Mouse (Mus musculus) MEL (cell line): ENCODE measurements at regions not wholly inside any gene's neighbourhood (a gene's known extent, or its start where the extent isn't known, plus 50 kb on each side); places are given as distances from the start of the nearest gene placed in this dataset.

Experiments
- DNase-seq: peaks from one replicate; pipeline ENCODE4 v3.0.0; 2011; ENCODE audit warnings: low read depth, low spot score
- H3K27ac ChIP-seq: 2 replicates; pipeline ENCODE4 v1.5.1; 2012; ENCODE audit warnings: low read depth, mild to moderate bottlenecking, control low read depth, low read length, moderate library complexity; ENCODE audit not compliant: control insufficient read depth
- H3K27me3 ChIP-seq, 2 experiments: fragments of 150-350 bp in 1 of 2; sonication (generic) in 1 of 2; 2 replicates each; pipeline ENCODE4 v1.6.1; 2012; ENCODE audit warnings: low read length in 2 of 2, mild to moderate bottlenecking in 2 of 2, improper control_type of control experiment in 1 of 2, moderate library complexity in 1 of 2; ENCODE audit not compliant: insufficient read depth in 2 of 2, control insufficient read depth in 1 of 2
- H3K36me3 ChIP-seq, 2 experiments: 2 replicates each; pipeline ENCODE4 v1.6.1; 2012 to 2014; ENCODE audit warnings: low read length in 2 of 2, improper control_type of control experiment in 1 of 2, inconsistent platforms in 1 of 2, mild to moderate bottlenecking in 1 of 2; ENCODE audit not compliant: insufficient read depth in 2 of 2, control insufficient read depth in 1 of 2
- H3K4me1 ChIP-seq, 2 experiments: fragments of 150-350 bp in 1 of 2; sonication (generic) in 1 of 2; 2 replicates each; pipeline ENCODE4 v1.6.1; 2012; ENCODE audit warnings: low read length in 2 of 2, improper control_type of control experiment in 1 of 2, mild to moderate bottlenecking in 1 of 2; ENCODE audit not compliant: insufficient read depth in 2 of 2, control insufficient read depth in 1 of 2
- H3K4me3 ChIP-seq, 2 experiments: fragments of 150-350 bp in 1 of 2; sonication (generic) in 1 of 2; 2 replicates each; pipeline ENCODE4 v1.5.1; 2012; ENCODE audit warnings: low read depth in 2 of 2, low read length in 2 of 2, mild to moderate bottlenecking in 2 of 2, moderate library complexity in 2 of 2, control low read depth in 1 of 2, improper control_type of control experiment in 1 of 2; ENCODE audit not compliant: control insufficient read depth in 1 of 2, insufficient read depth in 1 of 2
- H3K79me2 ChIP-seq: 2 replicates; pipeline ENCODE4 v1.6.1; 2012; ENCODE audit warnings: mild to moderate bottlenecking, low read length, moderate library complexity; ENCODE audit not compliant: control insufficient read depth, poor library complexity, insufficient read depth
- H3K9ac ChIP-seq: 2 replicates; pipeline ENCODE4 v1.6.1; 2012; ENCODE audit warnings: low read depth, mild to moderate bottlenecking, control low read depth, low read length, moderate library complexity; ENCODE audit not compliant: control insufficient read depth, poor library complexity, severe bottlenecking
- H3K9me3 ChIP-seq: fragments of 150-350 bp; sonication (generic); replicated peaks from 2 replicates; pipeline ENCODE4 v1.6.1; 2012; ENCODE audit warnings: mild to moderate bottlenecking, low read length, improper control_type of control experiment, moderate library complexity; ENCODE audit not compliant: insufficient read depth
- CTCF ChIP-seq, 3 experiments: IDR thresholded peaks in 2 of 3; conservative IDR thresholded peaks in 1 of 3; 2 replicates each; pipeline ENCODE4 v1.5.1; 2011 to 2012; ENCODE audit warnings: low read length in 3 of 3, low read depth in 2 of 3, mild to moderate bottlenecking in 2 of 3, improper control_type of control experiment in 1 of 3, inconsistent platforms in 1 of 3, mixed read lengths in 1 of 3, moderate library complexity in 1 of 3; ENCODE audit not compliant: control insufficient read depth in 1 of 3, insufficient read depth in 1 of 3, poor library complexity in 1 of 3, severe bottlenecking in 1 of 3
- ELF1 ChIP-seq: IDR thresholded peaks from 2 replicates; pipeline ENCODE4 v1.6.1; 2014; ENCODE audit warnings: low read depth, mild to moderate bottlenecking, inconsistent platforms, low read length, improper control_type of control experiment, moderate library complexity
- ETS1 ChIP-seq: IDR thresholded peaks from 2 replicates; pipeline ENCODE4 v1.6.1; 2012; ENCODE audit warnings: low read depth, mild to moderate bottlenecking, inconsistent platforms, low read length, improper control_type of control experiment, moderate library complexity
- GABPA ChIP-seq: IDR thresholded peaks from 2 replicates; pipeline ENCODE4 v1.6.1; 2012; ENCODE audit warnings: low read depth, mild to moderate bottlenecking, inconsistent platforms, low read length, improper control_type of control experiment, moderate library complexity
- GATA1 ChIP-seq: IDR thresholded peaks from 2 replicates; pipeline ENCODE4 v1.6.1; 2011; ENCODE audit warnings: low read depth, low read length, improper control_type of control experiment
- HCFC1 ChIP-seq: IDR thresholded peaks from 2 replicates; pipeline ENCODE4 v1.6.1; 2012; ENCODE audit warnings: low read depth, mild to moderate bottlenecking, inconsistent platforms, low read length, improper control_type of control experiment, moderate library complexity
- JUND ChIP-seq: IDR thresholded peaks from 2 replicates; pipeline ENCODE4 v1.6.1; 2011; ENCODE audit warnings: low read depth, mild to moderate bottlenecking, improper control_type of control experiment, low read length
- MAX ChIP-seq: IDR thresholded peaks from 2 replicates; pipeline ENCODE4 v1.6.1; 2011; ENCODE audit warnings: low read length, improper control_type of control experiment
- MEF2A ChIP-seq: IDR thresholded peaks from 2 replicates; pipeline ENCODE4 v1.6.1; 2014; ENCODE audit warnings: low read depth, mild to moderate bottlenecking, inconsistent platforms, low read length, improper control_type of control experiment; ENCODE audit not compliant: poor library complexity, insufficient replicate concordance, severe bottlenecking; ENCODE audit errors: extremely low read depth
- NELFE ChIP-seq: IDR thresholded peaks from 2 replicates; pipeline ENCODE4 v1.6.1; 2011; ENCODE audit warnings: low read depth, low read length, improper control_type of control experiment
- POLR2A ChIP-seq, 2 experiments: IDR thresholded peaks; 2 replicates each; pipeline ENCODE4 v1.6.1; 2011 to 2012; ENCODE audit warnings: low read length in 2 of 2, mild to moderate bottlenecking in 2 of 2, control low read depth in 1 of 2, improper control_type of control experiment in 1 of 2, low read depth in 1 of 2, moderate library complexity in 1 of 2; ENCODE audit not compliant: control insufficient read depth in 1 of 2, insufficient read depth in 1 of 2, poor library complexity in 1 of 2
- POLR2AphosphoS2 ChIP-seq: IDR thresholded peaks from 2 replicates; pipeline ENCODE4 v1.6.1; 2011; ENCODE audit warnings: low read length, improper control_type of control experiment
- RAD21 ChIP-seq: IDR thresholded peaks from 2 replicates; pipeline ENCODE4 v1.6.1; 2011; ENCODE audit warnings: mild to moderate bottlenecking, low read depth, low read length, improper control_type of control experiment
- RCOR1 ChIP-seq: IDR thresholded peaks from 2 replicates; pipeline ENCODE4 v1.6.1; 2012; ENCODE audit warnings: low read depth, mild to moderate bottlenecking, inconsistent platforms, low read length, improper control_type of control experiment
- SMC3 ChIP-seq: IDR thresholded peaks from 2 replicates; pipeline ENCODE4 v1.6.1; 2011; ENCODE audit warnings: low read depth, low read length, improper control_type of control experiment
- TAL1 ChIP-seq: IDR thresholded peaks from 2 replicates; pipeline ENCODE4 v1.6.1; 2012; ENCODE audit warnings: mild to moderate bottlenecking, inconsistent platforms, low read length, moderate library complexity, mixed read lengths
- TCF12 ChIP-seq: IDR thresholded peaks from 2 replicates; pipeline ENCODE4 v1.6.1; 2014; ENCODE audit warnings: low read depth, mild to moderate bottlenecking, inconsistent platforms, low read length, improper control_type of control experiment, moderate library complexity
- USF1 ChIP-seq: IDR thresholded peaks from 2 replicates; pipeline ENCODE4 v1.6.1; 2014; ENCODE audit warnings: low read depth, mild to moderate bottlenecking, inconsistent platforms, low read length, improper control_type of control experiment, moderate library complexity
- USF2 ChIP-seq, 2 experiments: IDR thresholded peaks; 2 replicates each; pipeline ENCODE4 v1.6.1; 2011 to 2012; ENCODE audit warnings: improper control_type of control experiment in 2 of 2, low read length in 2 of 2, borderline replicate concordance in 1 of 2, inconsistent platforms in 1 of 2, low read depth in 1 of 2, mild to moderate bottlenecking in 1 of 2; ENCODE audit not compliant: insufficient read depth in 1 of 2
- ZKSCAN1 ChIP-seq: IDR thresholded peaks from 2 replicates; pipeline ENCODE4 v1.6.1; 2012; ENCODE audit warnings: low read depth, mild to moderate bottlenecking, inconsistent platforms, low read length, improper control_type of control experiment, moderate library complexity
- ZMIZ1 ChIP-seq: IDR thresholded peaks from 2 replicates; pipeline ENCODE4 v1.6.1; 2012; ENCODE audit warnings: low read depth, mild to moderate bottlenecking, inconsistent platforms, low read length, improper control_type of control experiment, moderate library complexity

DNA sequence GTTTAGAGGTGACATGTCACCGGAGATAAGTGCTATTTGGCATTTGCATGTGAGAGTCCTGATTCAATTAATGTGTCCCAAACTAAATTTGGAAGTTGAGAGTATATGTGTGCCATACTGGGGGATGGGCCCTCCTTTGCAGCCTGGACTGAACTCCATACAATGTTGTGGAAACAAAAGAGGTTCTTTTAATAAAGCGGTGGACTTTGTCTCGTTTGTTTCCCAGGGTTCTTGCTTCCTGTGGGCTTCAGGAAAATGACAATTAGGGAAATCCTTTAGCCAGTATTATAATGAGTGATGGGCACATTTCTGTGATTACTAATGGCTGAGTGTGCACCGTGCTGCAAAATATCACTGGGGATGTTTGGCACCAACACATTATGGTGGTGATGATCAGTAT lies 167.9 kb downstream of the Cd83 start:
- H3K9me3 ChIP-seq = no peaks in the 10 kb centered on the region
- no peak overlapping the region for H3K27ac ChIP-seq
- no peaks in the 10 kb centered on the region for H3K36me3 ChIP-seq
- TF ChIP-seq ZMIZ1 (no peak), GATA1 (no peak), USF2 (IDR thresholded peaks at IDR 0.05; ENCODE audit: borderline replicate concordance in 1 of 2, insufficient read depth in 1 of 2, low read depth in 1 of 2, low read length in 2 of 2) (no peak), ETS1 (no peak), CTCF (IDR thresholded peaks at IDR 0.05 in 2 of 3, conservative IDR thresholded peaks at IDR 0.05 in 1 of 3; ENCODE audit: control insufficient read depth in 1 of 3, insufficient read depth in 1 of 3, low read depth in 2 of 3, low read length in 3 of 3, poor library complexity in 1 of 3, severe bottlenecking in 1 of 3) (no peak), POLR2AphosphoS2 (no peak), POLR2A (IDR thresholded peaks at IDR 0.05; ENCODE audit: control insufficient read depth in 1 of 2, insufficient read depth in 1 of 2, low read depth in 1 of 2, low read length in 2 of 2, poor library complexity in 1 of 2) (no peak), GABPA (no peak), TCF12 (no peak), MAX (no peak), NELFE (no peak), RCOR1 (no peak), TAL1 (no peak)
- DNase-seq = no peak
- no peaks in the 10 kb centered on the region for H3K79me2 ChIP-seq
- H3K9ac ChIP-seq = no peak overlapping the region
- no peaks in the 10 kb centered on the region for H3K27me3 ChIP-seq
- no peaks in the 10 kb centered on the region for H3K4me1 ChIP-seq
- no peak overlapping the region for H3K4me3 ChIP-seq

DNA sequence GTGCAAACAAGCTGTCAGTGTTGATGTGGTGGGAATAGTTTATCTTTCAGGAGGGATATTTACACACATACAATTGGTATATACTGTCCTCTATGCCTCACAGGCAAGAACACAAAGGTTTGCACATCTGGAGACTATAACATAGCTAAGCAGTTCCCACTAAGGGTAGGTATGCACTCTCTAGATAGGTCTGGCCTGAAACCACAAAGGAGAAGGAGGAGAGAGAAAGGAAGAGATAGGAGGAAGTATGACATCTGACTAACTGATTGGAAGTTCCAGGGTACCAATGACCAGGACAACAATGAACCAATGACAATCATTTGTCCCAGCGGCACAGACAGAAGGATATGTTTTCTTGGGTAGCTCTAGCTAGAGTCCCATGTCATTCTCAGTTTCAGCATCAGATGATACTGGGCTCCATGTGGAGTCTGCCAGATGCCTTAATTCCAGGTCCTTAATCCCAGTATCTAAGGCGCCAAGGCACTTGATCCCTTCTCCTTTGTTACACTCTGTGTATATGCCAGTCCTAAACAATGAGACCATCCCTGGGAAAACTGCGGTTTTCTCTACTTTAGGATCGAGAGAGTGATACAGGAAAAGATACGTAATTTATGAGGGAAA lies 168.5 kb downstream of the Cd83 start:
- H3K27ac ChIP-seq = no peak overlapping the region
- no peak overlapping the region for H3K4me3 ChIP-seq
- H3K4me1 ChIP-seq = no peaks in the 10 kb centered on the region
- TF ChIP-seq MEF2A = no peak
- no peak for TF ChIP-seq JUND
- no peak for TF ChIP-seq HCFC1
- no peak for TF ChIP-seq ZKSCAN1
- TF ChIP-seq RAD21 = no peak
- no peak for TF ChIP-seq ELF1
- no peak for TF ChIP-seq SMC3
- TF ChIP-seq RCOR1 = no peak
- TF ChIP-seq USF1 = no peak
- H3K36me3 ChIP-seq = no peaks in the 10 kb centered on the region
- no peak overlapping the region for H3K9ac ChIP-seq
- H3K27me3 ChIP-seq = no peaks in the 10 kb centered on the region
- no peaks in the 10 kb centered on the region for H3K9me3 ChIP-seq
- DNase-seq = no peak
- H3K79me2 ChIP-seq = no peaks in the 10 kb centered on the region
